Mouse (Mus musculus): ENCODE measurements around the gene Hnf4a.

- TF ChIP-seq FLI1 (IDR thresholded peaks at IDR 0.05; ENCODE audit: low read length) (no peak), GATA1 (IDR thresholded peaks at IDR 0.05; ENCODE audit: borderline replicate concordance, low read length) (no peak)
Observed at GRCm38 (mm10) chr2:163466771-163467170, 39.8 kb upstream of the Hnf4a start.

Data from megakaryocyte, embryonic 14.5 days (primary cell).